Mouse (Mus musculus) mouse trophoblast stem cell (cell line): ENCODE measurements around the gene Sarm1.
"Not testable (repeated sequence)": the region's sequence is repeated elsewhere in the genome, so short reads cannot be mapped to it uniquely, and the experiment has no call there.

Source experiments
- in situ Hi-C, 2 experiments: fragments of 300-500 bp; cut with MseI, MboI; formaldehyde crosslinking; loops; 2 replicates in 1 of 2; 3 replicates in 1 of 2; pipeline ENCODE4 v1.15.1; 2025

Gene Sarm1

DNA sequence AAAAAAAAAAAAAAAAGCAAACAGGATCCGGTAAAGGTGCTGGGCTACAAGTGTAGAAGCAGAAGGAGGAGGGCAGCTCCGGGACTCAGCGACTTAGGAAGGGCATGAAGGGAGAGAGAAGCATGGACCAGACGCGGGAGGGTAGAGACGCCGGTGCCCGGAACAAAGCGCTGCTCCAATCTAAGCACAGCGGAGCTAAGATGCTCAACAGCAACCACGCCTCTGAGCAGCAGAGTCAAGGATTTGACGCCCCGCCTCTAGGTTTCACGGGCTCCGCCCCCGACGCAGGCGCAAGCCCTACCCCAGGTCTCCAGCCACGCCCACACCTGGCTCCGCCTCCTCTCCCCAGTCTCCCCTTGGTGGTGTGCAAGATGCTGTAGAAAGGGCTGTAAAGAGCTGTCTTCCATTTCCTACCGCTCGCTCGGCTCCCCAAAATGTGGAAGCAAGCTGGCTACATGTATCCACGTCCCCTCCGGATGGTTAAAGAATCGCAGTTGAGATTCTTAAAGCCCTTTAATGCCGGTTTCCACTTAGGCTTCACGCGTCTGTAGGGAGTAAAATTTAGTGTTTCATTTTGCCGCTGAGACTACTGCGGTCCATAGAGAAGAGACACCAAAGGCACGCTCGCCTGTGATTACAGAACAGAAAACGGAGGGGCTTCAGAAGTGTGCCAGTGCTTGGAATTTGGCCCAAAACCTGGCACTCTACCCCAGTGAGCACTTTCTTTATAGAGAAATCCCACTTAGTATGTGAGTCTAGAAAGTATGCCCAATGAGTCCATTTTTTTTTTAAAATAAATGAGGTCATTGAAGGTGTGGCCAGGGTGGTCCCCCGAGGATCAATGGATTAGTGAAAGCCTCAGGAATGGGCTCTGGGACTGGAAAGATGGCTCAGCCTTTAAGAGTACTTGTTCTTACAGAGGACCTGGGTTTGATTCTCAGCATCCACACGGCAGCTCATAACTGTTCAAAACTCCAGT lies at the start of gene Sarm1:
Gene Sarm1 (minus strand): TSS at position 211 of the 979 bp plus-strand sequence.
- in situ Hi-C loops: loop anchor here in 1 of 2 experiments (5.0 kb wide), 1 partner anchor 36 kb away; no protein-coding TSS in a partner anchor

DNA sequence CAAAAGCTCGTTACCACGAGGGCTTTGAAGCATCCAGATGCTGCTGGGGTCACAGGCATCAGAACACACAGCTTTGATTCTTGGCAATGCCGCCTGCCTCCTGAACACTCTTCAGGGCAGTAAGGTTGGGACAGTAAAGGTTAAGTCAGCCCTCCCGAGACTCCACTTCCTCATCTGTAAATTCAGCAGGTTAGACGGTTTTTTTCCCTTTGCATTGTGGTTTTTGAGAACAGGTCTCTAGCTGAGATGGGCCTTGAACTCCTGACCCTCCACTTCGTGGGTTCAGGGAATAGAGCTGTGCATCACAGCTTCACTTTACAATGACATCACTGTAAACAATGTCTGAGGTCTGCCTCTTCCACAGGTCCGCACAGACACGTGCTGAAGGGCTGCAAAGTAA lies 47.6 kb upstream of the Sarm1 start:
- in situ Hi-C loops: no loop called here

DNA sequence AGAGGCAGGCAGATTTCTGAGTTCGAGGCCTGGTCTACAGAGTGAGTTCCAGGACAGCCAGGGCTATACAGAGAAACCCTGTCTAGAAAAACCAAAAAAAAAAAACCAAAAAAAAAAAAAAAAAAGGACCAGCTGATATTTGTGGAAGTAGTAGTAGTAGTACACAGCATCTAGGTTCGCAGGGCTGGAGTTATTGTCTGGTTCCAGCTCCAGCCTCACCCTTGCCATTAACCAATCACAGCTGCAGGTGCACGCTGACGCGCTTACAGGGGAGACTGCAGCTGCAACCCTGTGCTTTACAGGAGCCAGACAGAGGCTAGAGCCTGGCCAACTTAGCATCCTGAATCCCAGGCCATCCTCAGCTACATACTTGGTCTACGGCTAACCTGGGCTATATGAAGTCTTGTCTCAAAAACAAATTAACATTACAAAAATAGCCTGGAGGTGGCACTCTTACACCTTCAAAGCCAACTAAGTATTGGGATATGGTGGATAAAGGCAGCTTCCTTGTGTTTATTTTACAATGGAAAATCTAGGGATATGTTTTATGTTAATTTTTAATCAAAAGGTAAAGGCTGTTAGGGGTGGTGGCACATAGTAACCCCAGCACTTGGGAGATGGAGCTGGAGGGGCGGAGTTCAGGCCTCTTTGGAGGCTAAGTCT lies 47.0 kb upstream of the Sarm1 start:
- in situ Hi-C loops: no loop called here

DNA sequence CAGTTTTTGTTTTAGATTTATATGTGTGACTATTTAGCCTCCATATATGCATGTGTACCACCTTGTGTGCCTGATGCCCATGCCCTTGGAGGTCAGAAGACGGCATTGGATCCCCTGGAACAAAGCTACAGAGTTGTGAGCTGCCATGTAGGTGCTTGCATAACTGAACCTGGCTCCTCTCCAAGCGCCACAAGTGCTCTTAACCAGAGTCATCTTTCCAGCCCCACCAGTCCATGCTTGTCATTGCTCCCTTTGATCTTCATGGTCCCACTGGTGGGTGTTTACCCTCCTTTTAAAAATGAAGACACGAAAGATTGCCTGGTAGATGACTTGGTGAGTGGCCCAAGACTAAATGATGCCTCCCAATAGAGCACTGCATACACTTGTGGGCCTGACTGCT lies 42.8 kb upstream of the Sarm1 start:
- in situ Hi-C loops: no loop called here

DNA sequence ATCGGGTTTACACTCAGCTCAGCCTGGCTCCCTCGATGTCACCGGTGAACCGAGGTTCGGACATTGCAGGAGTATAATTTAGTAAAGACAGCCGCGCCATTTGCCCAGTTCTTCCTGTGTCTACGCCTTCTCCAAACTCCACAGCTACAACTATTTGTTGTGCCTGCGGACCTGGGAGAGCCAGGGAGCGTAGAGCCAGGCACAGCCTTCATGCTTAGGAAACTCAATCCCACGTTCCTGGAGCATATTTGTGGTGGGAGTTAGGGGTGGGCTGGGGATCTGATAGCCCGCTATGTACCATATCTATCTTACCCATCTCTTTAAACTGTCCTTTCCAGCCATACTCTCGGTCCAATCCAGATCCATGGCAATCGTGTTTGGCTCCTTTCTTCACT lies 39.1 kb upstream of the Sarm1 start:
- in situ Hi-C loops: no loop called here

DNA sequence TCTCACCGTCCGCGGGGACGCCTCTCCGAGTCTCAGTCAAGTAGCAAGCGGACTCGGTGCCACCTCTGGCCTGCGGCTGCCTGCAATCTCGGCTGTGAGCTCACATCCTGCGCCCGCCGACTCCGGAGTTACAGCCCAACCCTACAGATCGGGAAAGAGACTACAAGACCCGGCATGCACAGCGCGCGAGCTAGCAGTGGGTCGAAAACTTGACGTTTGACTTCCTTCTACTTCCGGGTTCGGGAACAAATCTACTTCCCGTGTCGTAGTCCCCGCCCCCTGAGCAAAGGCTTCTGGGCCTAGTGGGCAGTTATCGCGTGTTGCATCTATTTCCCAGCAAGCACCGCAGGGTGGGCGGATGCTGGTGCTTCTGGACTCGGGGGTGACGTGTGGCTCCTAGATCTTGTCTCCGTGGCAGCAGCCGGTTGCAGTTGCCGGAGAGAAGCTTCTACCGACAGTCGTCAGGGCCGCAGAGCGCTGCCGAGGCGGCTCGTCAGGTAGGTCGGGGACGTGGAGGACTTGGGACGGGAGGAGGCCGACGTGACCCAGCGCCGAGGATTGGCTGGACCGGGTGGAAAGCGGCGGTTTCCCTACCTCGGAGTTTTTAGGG lies 38.6 kb upstream of the Sarm1 start, which contains the start of the genes Tnfaip1 and Ift20:
Gene Tnfaip1 (minus strand): TSS at position 253 of the 610 bp plus-strand sequence.
Gene Ift20 (plus strand): TSS at position 282 of the 610 bp plus-strand sequence.
- in situ Hi-C loops: no loop called here

DNA sequence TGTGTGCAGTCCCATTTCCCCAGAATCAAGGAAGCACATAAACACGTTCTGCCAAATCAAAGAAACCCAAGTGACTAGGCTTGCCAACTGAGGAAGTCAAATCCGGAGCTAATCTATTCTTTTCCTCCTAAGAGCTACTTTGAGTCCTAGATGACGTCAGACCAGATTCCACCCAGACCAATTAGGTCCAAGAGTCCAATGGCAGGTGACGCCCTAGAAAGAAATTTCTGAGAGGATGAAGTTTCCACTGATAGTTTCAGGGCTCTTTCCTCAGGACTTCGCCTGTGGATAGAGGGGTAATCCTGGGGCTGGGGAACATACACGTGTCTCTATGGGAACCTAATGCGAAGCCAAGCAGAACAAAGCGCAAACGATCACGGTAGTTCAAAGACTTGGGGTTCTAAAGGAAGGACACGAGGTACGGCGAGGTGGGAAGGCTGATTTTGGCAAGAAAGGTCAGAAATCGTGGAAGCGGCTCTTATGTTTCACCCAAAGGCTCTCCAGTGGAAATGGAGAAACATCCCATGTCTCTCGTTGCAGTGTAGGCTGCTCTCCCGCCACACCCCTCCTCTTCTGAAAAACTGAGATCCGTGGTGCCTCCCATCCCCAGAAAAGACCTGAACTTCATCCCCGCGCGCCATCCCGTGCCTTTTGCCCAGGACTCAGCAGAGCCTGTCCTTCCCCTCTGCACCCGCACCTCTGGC lies 38.0 kb upstream of the Sarm1 start:
- in situ Hi-C loops: no loop called here

DNA sequence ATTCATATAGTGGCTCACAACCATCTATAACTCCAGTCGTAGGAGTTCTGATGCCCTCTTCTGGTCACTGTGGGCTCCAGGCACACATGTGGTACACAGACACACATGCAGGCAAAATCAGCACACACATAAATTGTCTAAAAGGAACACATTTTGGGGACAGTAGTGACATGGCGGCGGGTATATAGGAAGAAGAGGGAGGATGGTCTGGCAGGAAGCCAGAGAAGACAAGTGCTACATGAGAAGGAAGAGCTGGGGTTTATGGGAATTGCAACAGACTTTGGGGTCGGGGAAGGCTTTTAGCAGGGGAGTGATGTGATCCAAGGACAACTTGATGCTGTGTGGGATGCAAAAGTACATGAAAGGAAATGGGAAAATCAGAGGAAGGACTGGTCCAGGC lies 37.0 kb upstream of the Sarm1 start:
- in situ Hi-C loops: no loop called here

DNA sequence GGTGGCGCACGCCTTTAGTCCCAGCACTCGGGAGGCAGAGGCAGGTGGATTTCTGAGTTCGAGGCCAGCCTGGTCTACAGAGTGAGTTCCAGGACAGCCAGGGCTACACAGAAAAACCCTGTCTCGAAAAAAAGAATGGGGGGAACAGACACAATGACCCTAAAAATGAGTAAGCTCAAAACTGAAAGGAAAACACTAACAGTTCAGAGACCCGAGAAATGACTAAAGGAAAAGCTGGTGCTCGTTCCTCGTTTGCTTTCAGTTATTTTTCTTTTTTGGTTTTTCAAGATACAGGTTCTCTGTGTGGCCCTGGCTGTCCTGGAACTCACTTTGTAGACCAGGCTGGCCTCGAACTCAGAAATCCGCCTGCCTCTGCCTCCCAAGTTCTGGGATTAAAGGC lies 34.0 kb upstream of the Sarm1 start:
- in situ Hi-C loops: not testable (repeated sequence)

DNA sequence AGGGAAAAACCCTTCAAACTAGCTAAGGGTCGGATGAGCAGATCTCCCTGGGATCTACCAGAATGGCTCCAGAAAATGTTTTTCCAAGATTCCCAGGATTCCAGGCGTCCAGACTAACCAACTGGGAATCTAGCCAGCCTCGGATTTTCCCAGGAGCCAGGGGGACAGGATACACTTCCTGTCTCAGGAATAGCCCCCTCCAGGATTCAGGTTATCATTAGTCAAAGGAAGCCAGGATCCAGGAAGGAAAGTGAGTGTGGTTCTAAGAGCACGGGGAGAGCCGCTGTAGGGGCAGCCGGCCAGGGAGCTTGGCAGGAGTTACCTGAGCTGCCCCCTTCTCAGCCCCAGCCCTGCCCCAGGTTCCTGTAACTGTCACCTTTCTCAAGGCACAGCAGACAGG lies 33.5 kb upstream of the Sarm1 start:
- in situ Hi-C loops: no loop called here

DNA sequence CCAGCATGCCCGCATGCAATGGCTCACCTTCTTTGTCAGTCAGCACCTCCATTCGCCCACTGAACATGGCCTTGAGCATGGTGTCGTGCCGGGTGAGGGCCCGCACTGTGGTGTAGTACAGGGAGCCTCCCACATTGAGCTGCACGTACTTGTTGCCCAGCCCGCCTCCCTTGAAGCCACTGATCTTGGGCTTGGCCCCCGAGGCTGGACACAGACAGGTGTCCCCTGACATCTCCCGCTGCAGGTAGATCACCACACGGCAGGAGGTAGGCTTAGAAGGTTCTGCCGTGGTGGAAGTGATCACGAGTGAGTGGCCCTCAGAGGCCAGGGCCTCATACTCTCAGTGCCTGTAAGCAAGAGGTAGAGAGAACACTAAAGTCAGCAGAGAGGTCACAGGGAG lies 32.4 kb upstream of the Sarm1 start:
- in situ Hi-C loops: no loop called here

DNA sequence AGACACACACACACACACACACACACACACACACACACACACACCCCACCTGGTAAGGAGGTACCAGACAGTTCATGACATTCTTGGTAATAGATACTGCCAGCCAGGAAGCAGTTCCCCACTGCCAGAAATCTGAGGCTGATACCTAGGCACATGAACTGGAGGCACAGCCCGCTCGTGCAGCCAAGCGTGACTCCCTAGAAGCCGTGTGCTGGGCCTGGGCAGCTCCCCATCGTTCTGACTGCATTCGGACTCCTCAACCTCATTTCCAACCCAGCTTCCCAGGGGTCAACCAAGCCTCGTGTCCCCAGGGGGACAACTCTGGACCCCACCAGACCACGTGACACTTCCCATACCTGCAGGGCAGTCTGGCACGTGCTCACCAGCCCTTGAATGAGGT lies 31.2 kb upstream of the Sarm1 start:
- in situ Hi-C loops: no loop called here

DNA sequence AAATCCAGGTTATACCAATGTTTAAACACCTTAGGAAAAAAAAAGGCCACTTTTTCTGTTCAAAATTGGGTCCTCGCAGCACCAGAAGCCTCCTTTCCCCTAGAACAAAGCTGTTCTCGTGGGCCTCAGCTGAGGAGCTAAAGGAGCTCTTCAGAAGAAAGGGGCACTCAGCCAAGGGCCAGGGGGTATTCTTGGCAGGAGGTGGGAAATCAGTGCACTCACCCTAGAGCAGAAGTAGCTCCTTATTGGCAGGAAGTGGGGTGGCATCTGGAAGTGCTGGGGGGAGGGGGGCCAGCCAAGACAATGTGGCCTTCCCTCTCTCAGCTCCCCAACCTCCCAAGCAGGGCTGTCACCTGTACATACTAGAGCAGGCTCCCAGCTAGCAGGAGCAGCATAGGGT lies 27.3 kb upstream of the Sarm1 start:
- in situ Hi-C loops: no loop called here

DNA sequence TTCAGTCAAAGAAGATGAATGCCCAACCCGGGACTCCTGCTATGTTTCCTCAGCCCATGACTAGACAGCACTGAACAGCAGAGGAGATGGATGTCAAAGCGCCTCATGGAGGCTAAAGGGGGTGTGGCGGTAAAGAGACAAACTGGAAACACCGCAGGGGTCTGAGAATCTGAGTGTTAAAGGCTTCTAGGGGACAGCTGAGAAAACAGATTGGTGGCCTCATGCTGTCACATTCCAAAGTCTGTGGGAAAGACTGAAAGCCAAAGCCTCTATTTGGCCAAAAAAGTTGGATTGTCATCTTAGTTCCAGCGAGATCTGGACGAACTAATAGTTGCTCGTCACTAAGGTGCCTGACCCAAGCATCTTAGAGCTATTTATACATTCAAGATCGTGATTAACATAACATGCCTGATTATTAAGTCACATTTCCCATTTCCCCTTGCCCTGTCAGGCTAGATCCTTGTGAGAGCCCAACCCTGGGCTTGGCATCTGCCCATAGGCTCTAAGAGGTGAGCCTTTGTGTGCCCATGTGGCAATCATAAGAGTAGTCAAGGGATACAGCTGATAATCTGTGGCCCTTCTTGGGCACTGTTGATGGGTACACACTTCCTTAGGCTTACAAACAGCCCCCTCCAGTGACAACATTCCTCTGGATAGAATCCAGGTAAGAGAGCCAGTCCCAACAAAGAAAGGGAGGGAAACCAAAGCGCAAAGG lies 25.8 kb upstream of the Sarm1 start:
- in situ Hi-C loops: no loop called here

DNA sequence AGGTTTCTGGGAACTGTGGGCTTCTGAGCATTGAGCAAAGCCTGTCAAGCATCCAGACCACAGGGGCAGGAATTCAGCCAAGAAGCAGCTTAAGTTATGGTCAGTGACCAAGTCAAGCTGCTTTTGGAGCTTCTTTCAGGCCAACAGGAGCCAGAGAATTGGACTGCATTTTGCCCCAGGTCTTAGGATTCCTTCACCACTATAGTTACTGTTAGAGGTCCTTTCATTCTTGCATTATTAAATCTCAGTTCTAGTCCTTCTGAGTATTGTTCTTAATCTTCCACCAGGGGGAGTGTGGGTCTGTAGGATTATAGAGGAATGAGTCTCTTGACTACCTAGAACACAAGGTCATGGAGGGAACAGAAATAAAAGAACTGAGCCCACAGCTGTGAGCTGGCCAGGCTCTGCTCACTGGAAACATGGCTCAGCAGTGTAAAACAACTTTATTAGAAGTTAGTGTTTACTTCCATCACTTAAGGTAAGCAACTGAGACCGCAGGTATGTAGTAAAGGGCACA lies 25.0 kb upstream of the Sarm1 start:
- in situ Hi-C loops: no loop called here

DNA sequence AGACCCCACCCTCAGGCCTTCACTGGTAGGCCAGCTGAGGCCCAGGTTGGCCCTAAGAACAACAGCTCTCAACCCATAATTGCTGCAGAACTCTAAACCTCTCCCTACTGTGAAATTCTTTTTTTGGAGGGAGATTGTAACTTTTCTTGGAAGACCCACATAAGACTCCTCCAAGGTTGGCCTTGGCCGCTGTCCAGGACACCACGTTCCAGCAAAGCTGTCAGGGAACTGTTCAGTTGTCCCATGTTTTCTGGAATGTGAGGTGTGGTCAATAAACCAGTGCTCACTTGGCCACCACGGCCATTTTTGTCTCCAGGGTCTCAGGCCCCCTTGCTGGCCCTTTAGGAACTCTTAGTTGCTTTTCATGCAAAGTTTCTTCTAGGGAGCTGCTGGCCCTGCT lies 24.3 kb upstream of the Sarm1 start:
- in situ Hi-C loops: no loop called here

DNA sequence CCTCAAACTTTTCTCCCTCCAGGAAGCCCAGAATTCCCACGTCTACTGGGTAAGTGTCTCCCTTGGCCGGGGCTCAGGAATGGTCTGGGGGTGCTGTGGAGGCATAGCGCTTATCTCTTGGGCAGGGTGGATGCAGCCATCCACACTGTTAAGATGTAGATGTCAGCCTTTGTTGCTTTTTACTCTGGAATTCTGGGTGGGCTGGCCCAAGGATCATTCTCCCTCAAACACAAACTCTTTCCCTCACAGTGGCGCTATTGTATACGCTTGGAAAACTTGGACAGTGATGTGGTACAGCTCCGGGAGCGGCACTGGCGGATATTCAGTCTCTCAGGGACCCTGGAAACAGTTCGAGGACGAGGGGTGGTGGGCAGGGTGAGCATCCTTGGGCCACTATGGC lies 21.4 kb upstream of the Sarm1 start:
- in situ Hi-C loops: no loop called here

DNA sequence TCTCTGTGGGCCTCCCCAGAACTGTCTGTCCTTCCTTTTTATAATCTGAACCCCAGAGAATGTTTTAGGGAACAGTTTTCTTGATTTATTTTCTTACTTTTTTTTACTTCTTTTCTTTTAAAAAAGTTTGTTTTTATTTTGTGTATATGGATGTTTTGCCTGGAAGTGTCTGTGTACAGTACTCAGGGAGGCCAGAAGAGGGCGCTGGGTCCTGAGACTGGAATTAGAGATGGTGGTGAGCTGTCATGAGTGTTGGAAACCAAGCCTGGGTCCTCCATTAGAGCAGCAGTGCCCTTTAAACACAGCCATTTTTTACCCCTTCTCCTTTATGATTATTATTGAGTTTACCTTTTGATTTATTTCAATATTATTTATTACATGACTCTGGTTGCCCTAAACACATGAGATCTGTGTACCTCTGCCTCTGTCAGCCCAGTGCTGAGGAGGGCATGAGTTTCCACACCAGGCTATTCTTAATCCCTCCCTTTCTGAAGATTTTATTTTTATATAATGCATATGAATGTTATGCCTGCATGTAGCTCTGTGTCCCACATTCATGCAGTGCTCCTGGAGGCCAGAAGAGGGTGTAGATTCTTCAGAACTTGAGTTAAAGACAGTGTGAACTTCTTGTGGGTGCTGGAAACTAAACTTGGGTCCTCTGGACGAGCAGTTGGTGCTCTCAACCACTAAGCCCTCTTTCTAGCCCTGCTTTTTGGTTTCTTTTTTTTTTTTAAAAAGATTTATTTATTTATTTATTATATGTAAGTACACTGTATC lies 18.2 kb upstream of the Sarm1 start:
- in situ Hi-C loops: no loop called here

DNA sequence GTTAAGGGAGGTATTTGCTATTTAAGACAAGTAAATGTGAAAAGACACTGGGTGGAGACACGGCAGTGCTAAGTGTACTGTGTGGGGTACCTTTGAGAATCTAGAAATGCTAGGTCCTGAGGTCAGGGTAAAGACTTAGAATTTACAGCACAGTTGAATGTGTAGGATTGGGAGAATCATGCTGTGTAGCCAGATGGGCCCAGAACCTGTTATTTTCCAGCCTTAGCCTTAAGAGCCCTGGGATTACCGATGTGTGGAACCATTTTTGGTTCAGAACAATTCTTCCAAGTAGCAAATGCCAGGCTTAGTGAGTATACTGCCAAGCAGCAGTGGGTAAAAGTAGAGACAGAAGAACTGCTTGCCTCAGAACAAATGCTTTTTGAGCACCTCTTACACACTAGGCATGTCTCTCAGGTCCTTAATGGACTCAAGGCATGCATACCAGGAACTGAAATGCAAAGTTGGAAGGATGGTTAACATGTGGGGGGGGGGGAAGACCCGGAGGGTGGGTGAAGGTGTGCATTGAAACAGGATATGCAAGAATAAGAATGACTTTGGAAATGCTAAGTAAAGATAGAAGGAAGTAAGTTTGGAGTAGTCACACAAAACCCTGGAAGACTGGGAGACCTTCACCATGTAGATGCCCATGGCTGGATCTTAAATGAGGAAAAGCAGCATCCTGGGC lies 15.7 kb upstream of the Sarm1 start:
- in situ Hi-C loops: no loop called here
